Mouse (Mus musculus): Measurements from ENCODE around the gene Gm9833. TPM values are rescaled to one million over a fixed set of nuclear protein-coding genes. Genes with fewer than 3 reads are reported as not detected.
"Not testable (repeated sequence)": the region's sequence is repeated elsewhere in the genome, so short reads cannot be mapped to it uniquely, and the experiment has no call there.

Gm9833 gene
- polyA plus RNA-seq (2015; fragmentation: Nextera tagmentation; extraction: Ambion mirVana): 4.3 and 5.5 TPM in 2 replicates

DNA sequence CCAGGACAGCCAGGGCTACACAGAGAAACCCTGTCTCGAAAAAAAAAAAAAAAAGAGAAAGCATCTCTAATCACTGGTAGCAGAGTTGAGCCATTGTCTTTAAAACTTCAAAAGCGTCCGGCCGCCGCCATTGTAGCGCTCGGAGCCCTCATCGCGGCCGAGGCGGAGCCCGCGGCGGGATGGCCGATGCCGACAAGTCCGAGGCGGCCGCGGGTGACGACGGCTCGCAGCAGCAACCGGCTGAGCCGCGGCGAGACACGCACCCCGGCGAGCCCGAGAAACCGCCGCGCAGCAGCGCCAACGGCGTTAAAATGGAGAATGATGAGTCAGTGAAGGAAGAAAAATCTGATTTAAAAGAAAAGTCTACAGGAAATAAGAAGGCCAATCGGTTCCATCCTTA lies at the start of gene Gm9833:
TSS of gene Gm9833 (plus strand) at position 117 of the 400 bp plus-strand sequence.
- not testable (repeated sequence) for H3K27ac ChIP-seq (ENCODE audit: low read length); H3K36me3 ChIP-seq (ENCODE audit: insufficient read depth, low read length); H3K9me3 ChIP-seq (ENCODE audit: low read length); ATAC-seq (ENCODE audit: low FRiP score, low TSS enrichment); H3K4me1 ChIP-seq (ENCODE audit: insufficient read depth, low read length); H3K9ac ChIP-seq (replicated peaks; ENCODE audit: low read length); H3K27me3 ChIP-seq (ENCODE audit: insufficient read depth, low read length)
- WGBS: 28% methylated on average over 31 of the region's 38 CpGs
- Histone ChIP-seq H3K4me2 (replicated peaks; ENCODE audit: low read depth, low read length) (peak within 1 kb of the TSS; percentile 36), H3K4me3 (ENCODE audit: low read length) (peak within 1 kb of the TSS; percentile 19; the same call in 1 of the 2 replicates)

DNA sequence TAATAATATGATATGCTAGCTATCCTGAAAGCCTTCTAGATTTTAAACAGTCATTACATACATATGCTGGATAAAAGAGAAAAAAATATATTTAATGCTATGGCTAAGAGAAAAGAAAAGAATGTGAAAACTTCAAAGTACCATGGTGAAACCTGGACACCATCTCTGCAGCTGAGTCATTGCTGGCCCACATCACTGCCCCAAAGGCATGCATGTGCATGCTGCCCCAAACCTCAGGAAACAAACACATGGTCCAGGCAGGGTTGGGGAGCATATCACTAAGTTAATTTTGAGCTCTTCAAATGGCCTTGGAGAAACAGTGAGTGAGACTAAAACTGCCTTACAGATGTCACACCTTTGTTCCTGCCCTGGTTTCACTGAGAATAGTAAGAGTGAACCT lies 17.8 kb upstream of the Gm9833 start:
- Histone ChIP-seq H3K27me3 (ENCODE audit: insufficient read depth, low read length) (no peaks in the 10 kb centered on the region), H3K4me3 (ENCODE audit: low read length) (no peak overlapping the region), H3K27ac (ENCODE audit: low read length) (no peak overlapping the region), H3K9me3 (ENCODE audit: low read length) (no peaks in the 10 kb centered on the region), H3K4me2 (replicated peaks; ENCODE audit: low read depth, low read length) (no peak overlapping the region), H3K9ac (replicated peaks; ENCODE audit: low read length) (no peak overlapping the region), H3K4me1 (ENCODE audit: insufficient read depth, low read length) (no peaks in the 10 kb centered on the region), H3K36me3 (ENCODE audit: insufficient read depth, low read length) (no peaks in the 10 kb centered on the region)
- ATAC-seq (ENCODE audit: low FRiP score, low TSS enrichment): no peak

DNA sequence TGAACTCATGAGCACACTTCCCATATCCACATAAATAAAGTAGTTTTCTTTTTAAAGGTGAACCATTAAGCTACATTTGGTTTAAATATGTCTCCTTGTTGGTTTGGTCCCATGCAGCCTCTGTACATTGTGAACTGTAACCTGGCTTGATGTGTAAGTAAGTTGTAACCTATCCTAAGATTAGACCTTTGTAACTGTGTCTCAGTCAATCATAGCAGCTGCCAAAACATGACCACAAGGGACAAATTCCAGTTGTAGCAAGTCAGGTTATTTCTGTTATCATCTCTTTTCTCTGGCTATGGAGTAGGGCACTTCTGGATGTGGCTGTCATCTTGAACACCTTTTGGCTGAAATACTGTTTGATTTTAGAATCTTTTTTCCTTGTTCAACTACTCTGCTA lies 12.1 kb upstream of the Gm9833 start:
- no peaks in the 10 kb centered on the region for H3K36me3 ChIP-seq (ENCODE audit: insufficient read depth, low read length)
- no peaks in the 10 kb centered on the region for H3K27me3 ChIP-seq (ENCODE audit: insufficient read depth, low read length)
- H3K4me2 ChIP-seq (replicated peaks; ENCODE audit: low read depth, low read length): no peak overlapping the region
- no peak overlapping the region for H3K9ac ChIP-seq (replicated peaks; ENCODE audit: low read length)
- H3K9me3 ChIP-seq (ENCODE audit: low read length): no peaks in the 10 kb centered on the region
- no peaks in the 10 kb centered on the region for H3K4me1 ChIP-seq (ENCODE audit: insufficient read depth, low read length)
- H3K4me3 ChIP-seq (ENCODE audit: low read length): no peak overlapping the region
- H3K27ac ChIP-seq (ENCODE audit: low read length): no peak overlapping the region
- ATAC-seq (ENCODE audit: low FRiP score, low TSS enrichment): no peak

DNA sequence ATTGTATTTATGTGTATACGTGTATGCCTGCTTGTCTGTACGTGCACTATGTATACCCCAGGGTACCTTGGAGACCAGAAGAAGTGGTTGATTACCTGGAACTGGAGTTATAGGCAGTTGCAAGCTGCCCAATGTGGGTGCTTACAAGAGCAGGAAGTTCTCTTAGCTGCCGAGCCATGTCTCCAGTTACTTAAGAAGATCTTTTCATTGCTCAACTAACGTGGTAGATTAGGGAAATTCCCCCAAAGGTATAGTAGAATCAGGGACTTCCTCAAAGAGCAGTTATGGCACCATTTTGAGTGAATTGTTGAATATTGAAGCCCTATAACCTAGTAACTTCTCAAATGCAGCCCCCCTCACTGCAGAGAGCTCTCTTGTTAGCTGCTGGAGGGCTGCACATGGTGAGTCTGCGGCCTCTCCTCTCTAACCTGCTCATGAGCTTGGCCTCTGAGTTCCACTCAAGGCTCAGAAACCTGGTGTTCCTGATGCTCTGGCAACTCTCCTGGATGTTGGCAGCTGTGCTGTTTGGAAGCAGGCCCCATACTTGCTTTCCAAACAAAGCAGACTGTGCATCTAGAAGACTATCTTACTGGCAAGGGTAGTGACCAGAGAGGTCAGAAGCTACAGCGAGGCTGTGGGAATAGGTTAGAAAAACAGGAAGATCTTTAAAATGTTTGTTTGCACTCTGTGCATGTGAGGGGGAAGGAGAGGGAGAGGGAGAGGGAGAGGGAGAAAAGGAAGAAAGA lies 10.6 kb upstream of the Gm9833 start:
- no peak overlapping the region for H3K9ac ChIP-seq (replicated peaks; ENCODE audit: low read length)
- no peak overlapping the region for H3K4me2 ChIP-seq (replicated peaks; ENCODE audit: low read depth, low read length)
- no peaks in the 10 kb centered on the region for H3K9me3 ChIP-seq (ENCODE audit: low read length)
- no peaks in the 10 kb centered on the region for H3K36me3 ChIP-seq (ENCODE audit: insufficient read depth, low read length)
- H3K27me3 ChIP-seq (ENCODE audit: insufficient read depth, low read length): no peaks in the 10 kb centered on the region
- H3K27ac ChIP-seq (ENCODE audit: low read length): no peak overlapping the region
- no peak overlapping the region for H3K4me3 ChIP-seq (ENCODE audit: low read length)
- no peaks in the 10 kb centered on the region for H3K4me1 ChIP-seq (ENCODE audit: insufficient read depth, low read length)
- 78% methylated on average over 6 of the region's 6 CpGs for WGBS
- no peak for ATAC-seq (ENCODE audit: low FRiP score, low TSS enrichment)

DNA sequence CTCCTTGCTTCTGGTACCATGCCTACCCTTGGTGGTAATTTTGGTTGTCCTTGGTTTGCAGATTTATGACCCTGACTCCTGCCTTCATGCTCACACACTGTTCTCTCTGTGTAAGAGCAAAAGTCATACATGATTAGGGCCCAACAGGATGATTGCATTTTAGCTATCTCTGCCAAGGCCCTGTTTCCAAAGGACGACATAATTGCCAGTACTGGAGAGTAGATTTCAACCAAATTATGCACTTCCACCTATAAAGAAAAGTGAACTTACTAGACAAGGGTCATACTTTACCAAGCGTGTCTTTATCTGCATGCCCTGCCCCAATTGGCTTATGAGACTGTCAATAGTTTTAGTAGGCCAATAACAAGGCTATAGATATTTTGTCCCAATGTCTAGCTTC lies 9.8 kb upstream of the Gm9833 start:
- H3K4me3 ChIP-seq (ENCODE audit: low read length): no peak overlapping the region
- H3K36me3 ChIP-seq (ENCODE audit: insufficient read depth, low read length): no peaks in the 10 kb centered on the region
- H3K27me3 ChIP-seq (ENCODE audit: insufficient read depth, low read length): no peaks in the 10 kb centered on the region
- no peaks in the 10 kb centered on the region for H3K9me3 ChIP-seq (ENCODE audit: low read length)
- 87% methylated on average over 2 of the region's 2 CpGs for WGBS
- H3K4me1 ChIP-seq (ENCODE audit: insufficient read depth, low read length): 0 out of 2 replicates have a peak, but pooled peaks cover 2% of the 10 kb centered on the region
- ATAC-seq (ENCODE audit: low FRiP score, low TSS enrichment): no peak
- H3K4me2 ChIP-seq (replicated peaks; ENCODE audit: low read depth, low read length): no peak overlapping the region
- no peak overlapping the region for H3K9ac ChIP-seq (replicated peaks; ENCODE audit: low read length)
- no peak overlapping the region for H3K27ac ChIP-seq (ENCODE audit: low read length)

DNA sequence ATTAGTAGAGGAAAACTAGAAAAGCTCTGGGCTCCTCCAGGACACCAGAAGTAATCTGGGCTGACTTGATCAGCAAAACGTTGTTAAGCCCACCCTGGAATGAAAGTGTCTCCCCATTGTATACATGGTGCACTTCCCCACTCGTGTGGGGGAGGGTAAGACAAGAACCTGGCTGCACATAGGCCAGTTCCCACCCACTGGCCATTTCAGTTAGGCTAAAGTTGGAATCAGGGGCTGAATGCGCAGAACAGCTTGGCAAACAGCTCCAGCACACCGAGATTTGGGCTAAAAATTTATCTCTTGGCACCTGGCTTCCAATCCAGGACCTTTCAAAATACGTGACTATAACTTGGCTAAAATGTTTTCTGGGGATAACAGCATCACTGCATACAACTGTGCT lies 6.6 kb upstream of the Gm9833 start:
- Histone ChIP-seq H3K4me1 (ENCODE audit: insufficient read depth, low read length) (0 out of 2 replicates have a peak, but pooled peaks cover 2% of the 10 kb centered on the region), H3K36me3 (ENCODE audit: insufficient read depth, low read length) (no peaks in the 10 kb centered on the region), H3K27ac (ENCODE audit: low read length) (no peak overlapping the region), H3K27me3 (ENCODE audit: insufficient read depth, low read length) (no peaks in the 10 kb centered on the region), H3K4me3 (ENCODE audit: low read length) (no peak overlapping the region), H3K9ac (replicated peaks; ENCODE audit: low read length) (no peak overlapping the region), H3K4me2 (replicated peaks; ENCODE audit: low read depth, low read length) (no peak overlapping the region), H3K9me3 (ENCODE audit: low read length) (no peaks in the 10 kb centered on the region)
- no peak for ATAC-seq (ENCODE audit: low FRiP score, low TSS enrichment)
- 76% methylated on average over 5 of the region's 5 CpGs for WGBS

DNA sequence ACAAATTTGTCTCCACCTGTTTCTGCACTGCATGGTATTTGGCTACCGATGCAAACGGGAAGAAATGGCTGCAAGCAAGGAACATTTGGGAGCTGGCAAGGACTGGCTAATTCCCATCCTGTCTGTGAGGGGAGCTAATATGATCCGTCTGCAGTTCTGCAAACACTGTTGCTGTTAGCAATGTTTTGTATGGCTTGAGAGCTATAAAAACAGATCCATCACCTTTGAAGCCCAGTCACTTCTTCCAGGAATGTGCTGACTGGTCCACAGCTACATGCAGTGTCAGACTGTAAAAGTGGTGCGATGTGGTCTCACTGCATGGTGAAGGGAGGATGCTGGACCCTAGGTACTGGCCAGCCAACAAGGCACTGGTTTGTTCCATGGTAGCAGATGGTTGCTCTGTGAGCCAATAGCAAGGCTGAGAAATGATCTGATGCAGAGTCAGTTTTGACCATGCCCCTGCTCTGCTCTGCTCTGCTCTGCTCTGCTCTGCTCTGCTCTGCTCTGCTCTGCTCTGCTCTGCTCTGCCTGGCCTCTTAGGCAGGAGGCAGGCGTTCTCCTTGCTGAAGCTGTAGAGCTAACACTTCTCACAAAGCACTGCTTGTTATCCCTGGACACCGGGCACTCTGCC lies 5.9 kb upstream of the Gm9833 start:
- Histone ChIP-seq H3K4me1 (ENCODE audit: insufficient read depth, low read length) (0 out of 2 replicates have a peak, but pooled peaks cover 2% of the 10 kb centered on the region), H3K27me3 (ENCODE audit: insufficient read depth, low read length) (no peaks in the 10 kb centered on the region), H3K4me3 (ENCODE audit: low read length) (no peak overlapping the region), H3K9me3 (ENCODE audit: low read length) (no peaks in the 10 kb centered on the region), H3K4me2 (replicated peaks; ENCODE audit: low read depth, low read length) (no peak overlapping the region), H3K36me3 (ENCODE audit: insufficient read depth, low read length) (no peaks in the 10 kb centered on the region), H3K27ac (ENCODE audit: low read length) (no peak overlapping the region), H3K9ac (replicated peaks; ENCODE audit: low read length) (no peak overlapping the region)
- peak; percentile 65 for ATAC-seq (ENCODE audit: low FRiP score, low TSS enrichment)
- WGBS: 52% methylated on average over 6 of the region's 6 CpGs

DNA sequence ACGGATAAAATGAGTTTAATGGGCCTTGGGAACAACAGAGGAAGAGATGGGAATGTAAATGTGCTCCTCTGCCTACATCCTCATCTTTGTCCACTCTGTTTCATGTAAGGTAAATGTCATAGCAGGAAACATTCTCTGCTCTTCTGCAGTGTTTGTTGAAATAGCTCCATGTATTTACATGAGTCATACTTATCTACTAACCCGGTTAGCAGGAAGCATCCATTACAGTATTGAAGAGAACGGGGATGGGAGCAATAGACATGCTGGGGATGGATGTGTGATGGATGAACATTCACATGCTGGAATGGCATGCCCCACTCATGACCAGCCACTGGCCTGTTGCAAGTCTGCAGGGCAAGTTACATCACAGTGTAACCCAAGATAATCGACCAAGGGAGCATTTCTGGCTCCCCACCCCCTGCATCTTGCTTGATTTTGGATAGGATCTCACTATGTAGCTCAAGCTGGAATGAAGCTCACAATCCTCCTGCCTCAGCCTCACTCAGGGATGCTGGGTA lies 5.3 kb upstream of the Gm9833 start:
- Histone ChIP-seq H3K4me3 (ENCODE audit: low read length) (no peak overlapping the region), H3K9ac (replicated peaks; ENCODE audit: low read length) (no peak overlapping the region), H3K27ac (ENCODE audit: low read length) (no peak overlapping the region), H3K4me1 (ENCODE audit: insufficient read depth, low read length) (0 out of 2 replicates have a peak, but pooled peaks cover 2% of the 10 kb centered on the region), H3K4me2 (replicated peaks; ENCODE audit: low read depth, low read length) (no peak overlapping the region), H3K9me3 (ENCODE audit: low read length) (no peaks in the 10 kb centered on the region), H3K27me3 (ENCODE audit: insufficient read depth, low read length) (0 out of 2 replicates have a peak, but pooled peaks cover 1% of the 10 kb centered on the region), H3K36me3 (ENCODE audit: insufficient read depth, low read length) (no peaks in the 10 kb centered on the region)
- WGBS: 62% methylated on average over 4 of the region's 4 CpGs
- no peak for ATAC-seq (ENCODE audit: low FRiP score, low TSS enrichment)

DNA sequence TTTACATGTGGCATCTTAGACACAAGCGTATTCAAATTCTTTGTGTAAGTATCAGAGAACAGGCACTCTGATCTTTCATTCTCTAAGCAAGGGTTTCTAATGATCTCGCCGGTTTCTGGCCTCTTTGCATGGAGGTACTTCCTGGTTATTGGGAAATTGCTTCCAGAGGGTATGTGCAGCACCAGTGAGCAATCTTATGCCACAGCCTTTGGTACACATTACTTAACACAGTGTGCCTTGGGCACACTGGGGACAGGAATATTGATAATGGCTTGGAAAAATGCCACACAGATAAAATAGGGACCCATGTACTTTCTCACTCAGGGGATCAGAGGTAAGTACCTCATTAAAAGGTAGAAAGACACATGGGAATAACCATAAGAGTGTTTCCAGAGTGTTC lies 3.8 kb upstream of the Gm9833 start:
- 83% methylated on average over 3 of the region's 3 CpGs for WGBS
- H3K27me3 ChIP-seq (ENCODE audit: insufficient read depth, low read length): 0 out of 2 replicates have a peak, but pooled peaks cover 2% of the 10 kb centered on the region
- H3K36me3 ChIP-seq (ENCODE audit: insufficient read depth, low read length): no peaks in the 10 kb centered on the region
- no peak for ATAC-seq (ENCODE audit: low FRiP score, low TSS enrichment)
- H3K4me2 ChIP-seq (replicated peaks; ENCODE audit: low read depth, low read length): no peak overlapping the region
- no peak overlapping the region for H3K4me3 ChIP-seq (ENCODE audit: low read length)
- 0 out of 2 replicates have a peak, but pooled peaks cover 2% of the 10 kb centered on the region for H3K4me1 ChIP-seq (ENCODE audit: insufficient read depth, low read length)
- H3K9me3 ChIP-seq (ENCODE audit: low read length): no peaks in the 10 kb centered on the region
- H3K27ac ChIP-seq (ENCODE audit: low read length): no peak overlapping the region
- no peak overlapping the region for H3K9ac ChIP-seq (replicated peaks; ENCODE audit: low read length)

Measured in kidney, embryonic 16.5 days (tissue).